Mouse (Mus musculus): ENCODE data around the gene Ccer2.

- TF ChIP-seq CTCF (IDR thresholded peaks at IDR 0.05; ENCODE audit: borderline replicate concordance, insufficient read depth, low read length): no peak
- no peak for TF ChIP-seq POLR2A (IDR thresholded peaks at IDR 0.05; ENCODE audit: low read depth, low read length)
Measured at GRCm38 (mm10) chr7:28807641-28808220, 51.8 kb downstream of the Ccer2 start.

Measured in embryonic fibroblast, embryonic 13.5 days (primary cell).